Mouse (Mus musculus) intestine, embryonic 14.5 days (tissue): ENCODE measurements around the gene Mxd1. TPM values are rescaled to one million over a fixed set of nuclear protein-coding genes. Genes with fewer than 3 reads are reported as not detected.
A peak's percentile ranks its signal among the peaks of the same experiment; 100 is the strongest.

ENCODE experiments used
- ATAC-seq: fragments of 200-750 bp; cut with Nextera tagmentation; replicated peaks from 2 replicates; pipeline ENCODE4 v1.8.0; 2017; ENCODE audit warnings: low read depth, moderate number of reproducible peaks, moderate TSS enrichment, moderate library complexity; ENCODE audit not compliant: low FRiP score, low TSS enrichment
- DNase-seq: peaks from one replicate; pipeline ENCODE4 v3.0.0-alpha.2; 2018; ENCODE audit warnings: low spot score
- H3K27ac ChIP-seq: fragments of 300-500 bp; sonication (generic); 2 replicates; pipeline ENCODE4 v1.5.1; 2014; ENCODE audit warnings: low read depth, mild to moderate bottlenecking, control low read depth
- H3K27me3 ChIP-seq: fragments of 300-500 bp; sonication (generic); replicated peaks from 2 replicates; pipeline ENCODE4 v1.6.1; 2014; ENCODE audit warnings: low read length, control low read depth; ENCODE audit not compliant: control insufficient read depth, insufficient read depth
- H3K36me3 ChIP-seq: fragments of 300-500 bp; sonication (generic); 2 replicates; pipeline ENCODE4 v1.6.1; 2014; ENCODE audit warnings: low read length, control low read depth; ENCODE audit not compliant: control insufficient read depth, insufficient read depth
- H3K4me1 ChIP-seq: fragments of 300-500 bp; sonication (generic); replicated peaks from 2 replicates; pipeline ENCODE4 v1.6.1; 2014; ENCODE audit warnings: low read length, control low read depth, mixed read lengths; ENCODE audit not compliant: control insufficient read depth, insufficient read depth
- H3K4me2 ChIP-seq: fragments of 300-500 bp; sonication (generic); 2 replicates; pipeline ENCODE4 v1.6.1; 2014; ENCODE audit warnings: low read length
- H3K4me3 ChIP-seq: fragments of 300-500 bp; sonication (generic); 2 replicates; pipeline ENCODE4 v1.5.1; 2014; ENCODE audit warnings: low read depth, low read length, control low read depth, mixed read lengths
- H3K9ac ChIP-seq: fragments of 300-500 bp; sonication (generic); 2 replicates; pipeline ENCODE4 v1.6.1; 2014; ENCODE audit warnings: mild to moderate bottlenecking, low read length
- H3K9me3 ChIP-seq: fragments of 300-500 bp; sonication (generic); 2 replicates; pipeline ENCODE4 v1.6.1; 2016; ENCODE audit warnings: low read length, control low read depth; ENCODE audit not compliant: control insufficient read depth
- WGBS: fragments of 180-500 bp; shearing (Covaris S2); extraction: QIAGEN DNeasy Blood & Tissue Kit; methylation state at CpG from one replicate; pipeline ENCODE4 v1.1.7; 2014; 5-methylcytosine and 5-hydroxymethylcytosine counted together
- polyA plus RNA-seq: library from polyadenylated mRNA; unstranded; fragments of >200 nt; fragmentation: Nextera tagmentation; extraction: Ambion mirVana; gene quantifications from 2 replicates; pipeline ENCODE4 v1.2.1, GENCODE M21; 2014

The Mxd1 gene
- polyA plus RNA-seq, 1 experiment from 2014 or later: 10.3 TPM

GRCm38 (mm10) chr6:86683872-86684654 is 15.1 kb upstream of the Mxd1 start, which contains the start of gene Snrnp27:
Gene Snrnp27 (minus strand): TSS chr6:86684522.
- ATAC-seq (peak; percentile 87), DNase-seq (peak; percentile 99)
- Histone ChIP-seq H3K9me3 (no peaks in the 10 kb centered on the region), H3K27me3 (no peaks in the 10 kb centered on the region), H3K36me3 (peaks cover 36% of the 10 kb centered on the region), H3K4me3 (peak within 1 kb of the TSS; percentile 62), H3K4me2 (peak within 1 kb of the TSS; percentile 73), H3K4me1 (peaks cover 7% of the 10 kb centered on the region), H3K9ac (peak within 1 kb of the TSS; percentile 71), H3K27ac (peak within 1 kb of the TSS; percentile 57)
- 3% methylated on average over 36 of the region's 36 CpGs for whole genome bisulfite sequencing

GRCm38 (mm10) chr6:86681289-86681688 is 12.3 kb upstream of the Mxd1 start:
- Histone ChIP-seq H3K9me3 (no peaks in the 10 kb centered on the region), H3K36me3 (peaks cover 63% of the 10 kb centered on the region), H3K4me1 (peaks cover 7% of the 10 kb centered on the region), H3K4me2 (no peak overlapping the region), H3K9ac (no peak overlapping the region), H3K4me3 (no peak overlapping the region), H3K27ac (no peak overlapping the region), H3K27me3 (no peaks in the 10 kb centered on the region)
- 84% methylated on average over 3 of the region's 3 CpGs for WGBS
- DNase-seq (no peak), ATAC-seq (no peak)

- WGBS: 71% methylated on average over 6 of the region's 6 CpGs
- ATAC-seq: no peak
These were observed 9.4 kb upstream of the Mxd1 start for GRCm38 (mm10) chr6:86678341-86678740.

GRCm38 (mm10) chr6:86670873-86671272 is 1.9 kb upstream of the Mxd1 start:
- no peak for ATAC-seq

More at GRCm38 (mm10) chr6:86678341-86678740, 9.4 kb upstream of the Mxd1 start:
- Histone ChIP-seq H3K4me1 (peaks cover 3% of the 10 kb centered on the region; the same call in 1 of the 2 replicates), H3K9me3 (no peaks in the 10 kb centered on the region), H3K4me2 (no peak overlapping the region), H3K27me3 (no peaks in the 10 kb centered on the region), H3K4me3 (no peak overlapping the region), H3K36me3 (peaks cover 92% of the 10 kb centered on the region), H3K27ac (no peak overlapping the region), H3K9ac (no peak overlapping the region)
- DNase-seq: no peak

GRCm38 (mm10) chr6:86669240-86669727 is 323 bp upstream of the Mxd1 start:
- Histone ChIP-seq H3K4me3 (peak overlapping the region; percentile 62), H3K4me2 (peak overlapping the region; percentile 56), H3K9ac (peak overlapping the region; percentile 34), H3K4me1 (peaks cover 18% of the 10 kb centered on the region), H3K9me3 (no peaks in the 10 kb centered on the region), H3K27ac (peak overlapping the region; percentile 57; the same call in 1 of the 2 replicates), H3K36me3 (peaks cover 34% of the 10 kb centered on the region), H3K27me3 (no peaks in the 10 kb centered on the region)
- DNase-seq (peak; percentile 97), ATAC-seq (peak; percentile 100)
- WGBS: under 1% methylated on average over 30 of the region's 37 CpGs

More at GRCm38 (mm10) chr6:86670873-86671272, 1.9 kb upstream of the Mxd1 start:
- WGBS: 22% methylated on average over 2 of the region's 2 CpGs
- H3K27ac ChIP-seq: no peak overlapping the region
- DNase-seq: peak; percentile 60
- H3K4me3 ChIP-seq: no peak overlapping the region
- H3K36me3 ChIP-seq: peaks cover 50% of the 10 kb centered on the region
- no peak overlapping the region for H3K4me2 ChIP-seq
- no peaks in the 10 kb centered on the region for H3K27me3 ChIP-seq
- H3K9ac ChIP-seq: no peak overlapping the region
- no peaks in the 10 kb centered on the region for H3K9me3 ChIP-seq
- H3K4me1 ChIP-seq: peaks cover 18% of the 10 kb centered on the region

GRCm38 (mm10) chr6:86667061-86667460 is 1.9 kb downstream of the Mxd1 start:
- 94% methylated on average over 10 of the region's 10 CpGs for WGBS
- H3K4me3 ChIP-seq: no peak overlapping the region
- DNase-seq: no peak

GRCm38 (mm10) chr6:86665560-86666307 is 3.2 kb downstream of the Mxd1 start:
- 85% methylated on average over 17 of the region's 17 CpGs for WGBS
- Histone ChIP-seq H3K9ac (no peak overlapping the region), H3K4me3 (no peak overlapping the region), H3K4me1 (peaks cover 18% of the 10 kb centered on the region), H3K27ac (no peak overlapping the region), H3K4me2 (no peak overlapping the region), H3K27me3 (no peaks in the 10 kb centered on the region), H3K36me3 (peaks cover 34% of the 10 kb centered on the region), H3K9me3 (no peaks in the 10 kb centered on the region)
- ATAC-seq: no peak
- DNase-seq: no peak

More at GRCm38 (mm10) chr6:86667061-86667460, 1.9 kb downstream of the Mxd1 start:
- Histone ChIP-seq H3K4me2 (no peak overlapping the region), H3K9me3 (no peaks in the 10 kb centered on the region), H3K4me1 (peaks cover 18% of the 10 kb centered on the region), H3K27me3 (no peaks in the 10 kb centered on the region), H3K36me3 (peaks cover 29% of the 10 kb centered on the region), H3K9ac (no peak overlapping the region), H3K27ac (no peak overlapping the region)
- ATAC-seq: no peak

GRCm38 (mm10) chr6:86665076-86665475 is 3.9 kb downstream of the Mxd1 start:
- no peak overlapping the region for H3K4me2 ChIP-seq

More at GRCm38 (mm10) chr6:86665076-86665475, 3.9 kb downstream of the Mxd1 start:
- Histone ChIP-seq H3K27me3 (no peaks in the 10 kb centered on the region), H3K9me3 (no peaks in the 10 kb centered on the region), H3K4me3 (no peak overlapping the region), H3K27ac (no peak overlapping the region), H3K36me3 (peaks cover 34% of the 10 kb centered on the region), H3K9ac (no peak overlapping the region), H3K4me1 (peaks cover 17% of the 10 kb centered on the region)
- WGBS: 79% methylated on average over 5 of the region's 5 CpGs
- DNase-seq: no peak
- no peak for ATAC-seq
